Mouse (Mus musculus) left cerebral cortex, postnatal 4 days (tissue): ENCODE results near the gene Dhh. TPM values are rescaled to one million over a fixed set of nuclear protein-coding genes. Genes with fewer than 3 reads are reported as not detected.
"Not testable (repeated sequence)": the region's sequence is repeated elsewhere in the genome, so short reads cannot be mapped to it uniquely, and the experiment has no call there.

ENCODE experiments used
- DNase-seq: peaks from one replicate; pipeline ENCODE4 v3.0.0-alpha.2; 2022
- intact Hi-C: fragments of 180-260 bp; cut with DNase I; formaldehyde crosslinking; loops from one replicate; pipeline ENCODE4 v1.15.1; 2025
- total RNA-seq, 2 experiments: library from RNA; stranded (reverse); gene quantifications; 2 replicates each; pipeline ENCODE4 v1.2.3; 2021

Dhh gene
- total RNA-seq = under 1 TPM; 0.28 to 0.36 TPM

DNA sequence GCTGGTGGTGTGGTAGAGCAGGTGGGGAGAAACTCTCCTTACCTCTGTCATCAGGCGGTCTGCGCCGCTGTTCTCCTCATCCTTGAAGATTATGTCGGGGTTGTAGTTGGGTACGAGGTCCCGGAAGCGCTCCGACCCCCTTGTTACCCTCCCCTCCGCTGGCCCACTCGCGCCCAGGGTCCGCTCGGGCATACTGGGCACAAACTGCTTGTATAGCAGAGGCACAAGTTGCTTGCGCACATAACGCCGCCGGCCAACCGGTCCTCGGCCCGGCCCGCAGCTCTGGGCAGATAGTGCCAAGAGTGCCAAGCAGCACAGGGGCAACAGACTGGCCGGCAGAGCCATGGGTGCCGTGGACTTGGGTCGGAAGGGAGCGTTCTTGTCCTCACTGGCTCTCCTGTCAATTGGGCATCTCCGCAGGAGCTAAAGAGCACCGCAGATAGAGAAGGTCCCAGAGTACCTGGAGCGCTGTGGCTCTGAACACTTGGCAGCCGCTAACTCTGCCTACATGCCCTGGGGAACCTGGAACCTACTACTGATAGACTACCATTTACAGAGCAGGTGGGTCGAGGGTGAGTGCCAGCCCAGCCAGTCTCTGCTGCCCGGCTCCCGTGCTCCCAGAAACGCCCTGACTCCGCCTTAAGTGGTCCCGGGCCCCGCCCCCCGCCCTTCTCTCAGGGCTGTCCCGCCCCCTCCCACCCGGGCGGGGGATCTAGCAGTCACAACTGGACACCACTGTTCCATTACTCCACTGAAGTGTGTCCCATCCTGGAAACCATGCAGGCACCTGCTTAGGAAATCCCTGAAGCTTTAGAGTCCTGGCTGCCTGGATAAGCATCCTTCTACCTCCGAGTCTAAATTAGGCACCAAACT is at the start of gene Dhh:
Gene Dhh, minus strand, starts transcription at position 613 of the 873 bp plus-strand sequence.
- no peak for DNase-seq
- intact Hi-C loops = no loop called here

DNA sequence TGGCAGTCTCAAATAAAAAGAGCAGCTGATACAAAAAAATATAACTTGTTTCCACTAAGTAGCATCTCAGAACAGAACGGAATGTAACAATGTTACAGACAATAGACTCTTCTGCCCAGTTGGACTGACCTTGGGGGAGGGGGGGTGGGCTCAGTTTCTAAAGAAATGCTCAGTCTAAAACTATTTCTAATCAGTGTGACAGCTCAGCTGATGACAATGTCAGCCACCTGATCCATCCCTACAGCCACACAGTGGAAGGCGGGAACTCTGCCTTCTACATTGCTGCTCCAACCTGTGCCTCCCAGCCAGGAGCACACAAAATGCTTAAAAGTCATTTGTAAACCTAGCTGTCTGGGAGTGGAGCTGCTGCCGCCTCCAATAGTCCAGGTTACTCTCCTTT is 49.5 kb upstream of the Dhh start:
- DNase-seq = no peak
- intact Hi-C loops = no loop called here

GRCm38 (mm10) chr15:98943133-98943532 is 44.8 kb upstream of the Dhh start:
- no peak for DNase-seq
- intact Hi-C loops = no loop called here

- DNase-seq = no peak
- intact Hi-C loops = no loop called here
These were observed 43.7 kb upstream of the Dhh start for GRCm38 (mm10) chr15:98942081-98942480.

GRCm38 (mm10) chr15:98941539-98941938 is 43.2 kb upstream of the Dhh start:
- DNase-seq = no peak
- intact Hi-C loops = no loop called here

- peak; percentile 36 for DNase-seq
These were observed 42.5 kb upstream of the Dhh start for GRCm38 (mm10) chr15:98940816-98941215.

DNA sequence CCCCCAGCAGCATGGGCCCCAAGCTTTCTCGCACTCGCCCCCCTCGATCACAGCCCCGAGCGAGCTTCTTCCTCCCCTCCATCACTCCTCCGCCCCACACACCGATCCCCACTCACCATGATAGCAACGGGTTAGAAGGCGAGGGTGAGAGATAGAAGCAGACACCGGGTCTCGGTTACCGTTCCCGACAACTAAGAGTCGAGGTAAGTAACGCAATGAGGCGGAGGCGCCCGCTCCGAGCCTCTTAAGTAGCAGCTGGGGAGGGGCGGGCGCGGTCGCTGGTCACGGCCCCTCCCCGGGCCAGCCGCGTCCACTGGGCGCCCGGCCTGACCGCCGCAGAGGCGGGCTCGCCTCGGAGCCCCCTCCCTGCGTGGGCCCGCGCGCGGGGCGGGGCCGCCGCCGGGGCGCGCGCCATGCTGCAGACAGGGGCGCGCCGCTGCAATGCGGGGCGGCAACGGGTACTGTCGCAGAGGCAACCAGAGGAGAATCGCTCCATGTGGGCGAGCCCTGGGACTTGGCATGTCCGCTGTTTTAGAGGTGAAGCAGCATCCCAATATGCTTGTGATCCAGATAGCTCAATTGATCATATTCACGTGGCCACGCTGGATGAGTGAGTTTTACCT is 36.0 kb upstream of the Dhh start, which contains the start of gene Tuba1b:
Gene Tuba1b, minus strand, starts transcription at position 349 of the 623 bp plus-strand sequence.
- DNase-seq = peak; percentile 94
- intact Hi-C loops = no loop called here

More at GRCm38 (mm10) chr15:98940816-98941215, 42.5 kb upstream of the Dhh start:
- intact Hi-C loops = no loop called here

DNA sequence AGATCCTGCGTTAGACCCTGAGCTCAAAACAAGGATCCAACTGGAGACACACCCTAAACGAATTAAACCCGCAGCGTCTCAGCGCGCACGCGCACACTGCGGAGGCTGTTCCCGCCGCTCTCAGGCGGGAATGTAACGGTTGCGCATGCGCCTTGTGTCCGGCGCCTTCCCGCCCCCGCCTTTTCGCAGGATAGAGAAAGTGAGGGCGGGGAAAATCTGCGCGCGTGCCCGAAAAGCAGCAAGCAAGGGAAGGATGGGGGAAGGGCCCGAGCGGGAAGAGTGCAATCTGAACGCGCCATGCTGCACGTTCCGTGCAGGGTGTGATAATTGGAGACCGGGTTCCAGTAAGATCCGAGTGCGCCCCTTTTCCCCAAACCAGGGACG is 35.5 kb upstream of the Dhh start:
- intact Hi-C loops = no loop called here
- peak; percentile 99 for DNase-seq

DNA sequence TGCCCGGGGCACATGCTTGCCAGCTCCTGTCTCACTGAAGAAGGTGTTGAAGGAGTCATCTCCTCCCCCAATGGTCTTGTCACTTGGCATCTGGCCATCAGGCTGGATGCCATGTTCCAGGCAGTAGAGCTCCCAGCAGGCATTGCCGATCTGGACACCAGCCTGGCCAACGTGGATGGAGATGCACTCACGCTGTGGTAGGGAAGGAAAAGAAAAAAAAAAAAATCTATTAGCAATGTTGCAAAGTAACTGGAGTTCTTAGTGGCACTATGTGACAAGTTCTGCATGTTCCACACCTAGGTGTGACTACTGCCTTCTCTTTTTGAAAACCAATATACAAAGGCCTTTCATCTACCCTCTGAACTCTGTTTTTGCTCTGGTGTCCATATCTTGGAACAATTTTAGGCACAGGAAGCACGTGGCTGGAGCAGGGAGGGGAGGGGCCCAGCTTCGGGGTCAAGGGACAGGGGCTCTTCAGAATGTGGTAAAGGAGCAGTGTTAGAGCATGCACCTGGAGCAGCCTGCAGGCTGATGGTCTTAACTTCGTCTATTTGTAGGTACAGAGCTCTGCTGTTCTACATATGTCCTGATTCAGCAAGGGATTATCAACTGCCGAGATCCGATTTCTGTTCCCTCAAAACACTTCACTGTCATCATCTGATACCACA is 34.8 kb upstream of the Dhh start:
- intact Hi-C loops, DNase-seq: not testable (repeated sequence)

DNA sequence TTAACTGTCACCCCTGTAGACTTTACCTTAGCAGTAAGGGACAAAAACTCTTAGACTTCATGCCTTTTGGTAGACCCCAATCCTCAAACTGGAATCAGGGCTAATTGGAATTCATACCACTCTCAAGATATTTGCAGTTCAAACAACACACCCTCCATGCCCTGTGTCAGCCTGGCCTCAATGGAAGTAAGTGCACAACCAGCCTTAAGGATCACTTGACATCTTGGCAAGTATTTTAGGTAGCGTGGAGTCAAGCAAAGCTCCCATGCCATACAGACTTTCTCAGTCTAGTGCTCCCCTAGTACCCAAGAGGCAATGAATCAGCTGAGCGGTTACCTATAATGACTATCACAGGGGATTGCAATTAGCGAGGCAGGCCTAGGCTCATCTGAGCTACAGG is 32.7 kb upstream of the Dhh start:
- intact Hi-C loops = no loop called here
- no peak for DNase-seq

GRCm38 (mm10) chr15:98930017-98930734 is 31.8 kb upstream of the Dhh start:
- DNase-seq = no peak
- intact Hi-C loops = no loop called here

DNA sequence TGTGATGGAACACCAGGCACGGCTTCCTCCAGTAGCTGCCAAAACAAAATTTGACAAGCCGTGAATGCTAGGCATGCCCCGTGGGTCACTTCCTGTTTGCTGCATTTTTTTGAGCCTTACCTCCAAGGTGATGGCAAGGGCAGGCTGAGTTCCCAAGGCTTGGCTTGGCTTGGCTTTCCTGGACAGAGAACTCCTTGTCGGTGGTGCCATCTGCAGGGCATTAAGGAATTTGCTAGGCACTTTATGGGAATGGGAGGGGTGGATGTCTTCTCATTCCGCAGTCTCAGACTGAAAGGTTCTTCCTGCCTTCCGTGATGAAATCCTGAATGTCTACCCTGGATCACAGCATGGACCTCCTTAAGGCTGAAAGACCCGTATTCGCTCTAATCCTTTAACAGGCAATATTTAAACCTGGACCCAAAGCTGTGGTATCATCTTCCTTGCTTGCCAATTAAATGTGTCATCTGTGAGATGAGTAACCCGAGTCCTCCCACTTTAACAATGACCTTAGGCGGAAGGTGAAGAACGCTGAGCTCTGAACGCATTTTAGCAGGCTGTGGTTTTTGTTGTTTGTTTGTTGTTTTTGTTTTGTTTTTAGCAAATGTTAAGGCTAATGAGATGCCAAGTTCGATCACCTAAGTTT is 30.4 kb upstream of the Dhh start:
- peak; percentile 77 for DNase-seq
- intact Hi-C loops = no loop called here

DNA sequence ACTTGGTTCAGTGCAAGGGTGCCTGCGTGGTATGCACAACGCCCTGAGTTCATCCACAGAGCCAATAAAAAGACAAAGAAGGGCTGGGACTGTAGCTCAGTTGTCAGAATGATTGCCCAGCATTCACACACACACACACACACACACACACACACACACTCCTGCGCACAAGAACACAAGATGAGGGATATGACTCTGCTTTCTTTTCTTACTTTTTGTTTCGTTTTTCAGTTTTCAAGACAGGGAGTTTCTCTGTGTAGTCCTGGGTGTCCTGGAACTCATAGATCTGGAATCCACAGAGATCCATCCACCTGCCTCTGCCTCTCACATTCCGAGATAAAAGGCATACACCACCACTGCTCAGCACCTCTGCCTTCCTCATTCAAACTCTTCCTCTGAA is 29.2 kb upstream of the Dhh start:
- intact Hi-C loops = no loop called here
- no peak for DNase-seq

DNA sequence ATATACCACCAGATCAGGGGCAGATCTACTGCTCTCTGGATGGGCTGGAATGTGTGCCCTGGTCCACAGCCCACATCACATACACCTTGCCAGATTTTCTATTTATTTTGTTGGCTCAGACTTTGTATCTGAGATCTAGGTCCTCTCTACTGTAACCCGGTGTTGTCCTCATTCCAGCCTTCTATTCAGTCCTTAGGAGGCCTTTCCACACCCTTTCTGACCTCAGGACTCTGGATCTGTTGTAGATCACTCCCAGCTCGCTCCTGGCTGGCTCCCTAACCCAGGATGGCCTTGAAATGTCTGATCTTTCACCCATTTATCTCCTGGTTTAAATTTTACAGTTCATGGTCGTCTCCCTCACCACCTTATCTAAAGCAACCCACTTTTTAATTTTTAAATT is 26.3 kb upstream of the Dhh start:
- intact Hi-C loops = no loop called here
- no peak for DNase-seq

- DNase-seq = no peak
- intact Hi-C loops = no loop called here
These were observed 24.7 kb upstream of the Dhh start for GRCm38 (mm10) chr15:98923031-98923537.

DNA sequence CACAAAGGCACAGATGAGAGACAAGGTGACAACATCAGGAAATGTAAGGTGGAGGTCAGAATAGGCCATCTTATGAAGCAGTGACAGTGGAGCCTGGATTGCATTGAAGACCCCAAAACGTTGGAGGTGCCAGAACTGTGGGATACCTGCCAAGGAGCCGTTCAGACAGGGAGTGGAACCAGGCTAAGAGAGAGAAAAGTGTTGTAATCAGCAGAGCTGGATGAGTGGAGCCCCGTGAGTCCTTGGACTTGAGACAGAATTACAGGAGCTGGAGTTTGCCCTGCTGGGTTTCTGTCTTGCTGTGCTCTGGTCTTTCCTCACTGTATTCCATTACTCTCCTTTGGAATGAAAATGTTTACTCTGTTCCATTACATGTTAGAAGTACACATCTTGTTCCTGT is 24.2 kb upstream of the Dhh start:
- no peak for DNase-seq
- intact Hi-C loops = no loop called here

DNA sequence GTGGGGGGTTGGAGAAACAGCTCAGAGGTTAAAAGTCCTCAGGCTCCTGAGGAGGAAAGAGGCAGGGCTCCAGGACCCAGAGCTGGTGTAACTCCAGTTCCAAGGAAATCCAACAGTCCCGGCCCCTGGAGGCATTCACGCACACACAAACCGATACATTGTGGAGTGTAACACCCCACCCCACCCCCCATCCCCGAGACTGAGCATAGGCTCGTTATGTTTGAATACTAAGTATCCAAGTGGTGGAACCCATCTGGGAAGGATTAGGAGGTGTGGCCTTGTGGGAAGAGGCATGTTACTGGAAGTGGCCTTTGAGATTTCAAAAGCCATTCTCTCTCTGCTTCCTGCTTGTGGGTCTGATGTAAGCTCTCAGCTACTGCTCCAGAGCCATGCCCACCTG is 23.2 kb upstream of the Dhh start:
- intact Hi-C loops = no loop called here
- no peak for DNase-seq

GRCm38 (mm10) chr15:98918499-98918895 is 20.2 kb upstream of the Dhh start:
- not testable (repeated sequence) for DNase-seq
- intact Hi-C loops = loop anchor here (5.0 kb wide), 1 partner anchor 36 kb away; no protein-coding TSS in a partner anchor

GRCm38 (mm10) chr15:98917538-98918498 is 19.5 kb upstream of the Dhh start, which contains the start of gene Lmbr1l:
TSS of gene Lmbr1l (minus strand) at chr15:98918231.
- DNase-seq = peak; percentile 99
- intact Hi-C loops = loop anchor here (5.0 kb wide), 1 partner anchor 36 kb away; no protein-coding TSS in a partner anchor
